Mouse (Mus musculus) ES-E14 (cell line): ENCODE measurements around the gene Pnpt1.

Experiments
- CHD2 ChIP-seq: IDR thresholded peaks from 2 replicates; pipeline ENCODE4 v1.6.1; 2014; ENCODE audit warnings: mild to moderate bottlenecking, low read depth, low read length, inconsistent platforms
- HCFC1 ChIP-seq: IDR thresholded peaks from 2 replicates; pipeline ENCODE4 v1.6.1; 2012; ENCODE audit warnings: low read length, inconsistent platforms, borderline replicate concordance; ENCODE audit not compliant: insufficient read depth
- MAFK ChIP-seq: IDR thresholded peaks from 2 replicates; pipeline ENCODE4 v1.6.1; 2014; ENCODE audit warnings: mild to moderate bottlenecking, low read depth, low read length, inconsistent platforms; ENCODE audit not compliant: insufficient read depth
- ZC3H11A ChIP-seq: IDR thresholded peaks from 2 replicates; pipeline ENCODE4 v1.6.1; 2012; ENCODE audit warnings: low read depth, mild to moderate bottlenecking, inconsistent platforms, low read length, borderline replicate concordance
- ZNF384 ChIP-seq: IDR thresholded peaks from 2 replicates; pipeline ENCODE4 v1.6.1; 2012; ENCODE audit warnings: low read depth, low read length, inconsistent platforms

DNA sequence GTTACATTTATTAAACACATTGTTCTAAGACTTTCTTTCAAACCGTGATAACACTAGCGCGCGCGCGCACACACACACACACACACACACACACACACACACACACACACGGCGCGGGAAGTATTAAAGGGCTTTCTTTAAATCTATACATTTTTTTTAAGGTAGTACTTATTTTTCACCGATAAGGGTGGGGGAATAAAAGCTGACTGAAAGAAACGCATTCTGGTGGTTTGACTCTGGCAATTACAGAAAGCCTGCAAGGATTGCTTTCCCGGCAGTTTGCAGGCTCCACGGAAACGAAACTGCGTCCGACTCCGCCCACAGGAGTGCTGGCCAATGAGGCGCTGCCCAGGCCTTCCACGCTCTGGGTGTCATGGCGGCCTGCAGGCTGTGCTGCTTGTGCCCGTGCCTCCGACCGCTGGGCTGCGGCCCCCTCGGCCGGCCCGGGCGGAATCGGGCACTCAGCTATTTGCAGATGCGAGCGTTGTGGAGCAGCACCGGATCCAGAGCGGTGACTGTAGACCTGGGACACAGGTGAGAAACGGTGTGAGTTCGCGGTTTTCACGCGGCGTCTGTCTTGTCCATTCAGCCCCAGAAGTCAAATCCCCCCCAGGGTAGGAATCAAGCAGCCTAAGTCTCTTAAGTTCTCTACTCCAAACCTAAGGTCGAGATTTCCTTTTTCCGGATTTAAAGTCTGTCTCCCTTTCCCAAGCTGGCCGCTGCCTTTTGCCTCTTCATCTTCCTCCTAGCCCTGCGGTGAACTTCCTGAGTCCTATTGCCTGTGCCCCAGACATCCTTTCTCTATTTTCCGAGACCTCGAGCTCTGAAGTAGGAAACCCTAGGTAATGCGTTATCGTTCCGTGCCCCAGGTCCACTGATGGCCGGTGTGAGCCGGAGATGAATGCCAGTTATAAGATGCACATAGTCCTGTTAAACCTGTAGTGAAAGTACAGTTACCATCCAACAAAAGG lies at the start of gene Pnpt1:
- TF ChIP-seq ZNF384 (0 out of 2 replicates have a peak, but pooled peaks have one; percentile 9), HCFC1 (peak; percentile 54; the same call in 1 of the 2 replicates), MAFK (no peak), ZC3H11A (no peak), CHD2 (no peak)
